Mouse (Mus musculus): ENCODE data around the gene St6galnac3. TPM values are rescaled to one million over a fixed set of nuclear protein-coding genes. Genes with fewer than 3 reads are reported as not detected.

The St6galnac3 gene
- polyA plus RNA-seq, 1 experiment = 2.5 TPM

DNA sequence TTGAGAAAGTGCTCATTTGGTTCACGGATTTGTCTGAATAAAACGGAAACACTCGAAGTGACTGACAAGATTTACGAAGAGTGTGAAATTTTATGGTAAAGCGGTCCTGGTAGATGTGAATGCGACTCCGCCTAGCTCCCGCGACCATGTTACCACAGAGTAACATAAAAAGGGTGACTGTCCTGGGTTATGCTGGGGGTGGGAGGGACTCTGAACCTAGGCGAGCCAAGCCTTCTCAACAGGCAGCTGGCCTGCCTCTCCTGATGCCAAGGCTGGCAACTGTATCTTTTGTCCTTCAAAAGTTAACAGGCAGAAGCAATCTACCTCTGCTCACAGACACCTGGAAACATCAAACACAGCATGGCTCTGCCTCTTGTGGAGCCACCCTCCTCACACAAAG is 9.8 kb upstream of the St6galnac3 start:
- H3K4me3 ChIP-seq (ENCODE audit: insufficient read depth, low read length) = no peak overlapping the region
- no peak overlapping the region for H3K27ac ChIP-seq (ENCODE audit: insufficient read depth, low read length)
- no peaks in the 10 kb centered on the region; the same call in 1 of the 2 replicates for H3K4me1 ChIP-seq (ENCODE audit: control insufficient read depth, insufficient read depth, low read length)
- no peak for TF ChIP-seq CTCF (IDR thresholded peaks at IDR 0.05; ENCODE audit: borderline replicate concordance, insufficient read depth, low read length)
- TF ChIP-seq POLR2A (IDR thresholded peaks at IDR 0.05; ENCODE audit: low read depth, low read length) = no peak

DNA sequence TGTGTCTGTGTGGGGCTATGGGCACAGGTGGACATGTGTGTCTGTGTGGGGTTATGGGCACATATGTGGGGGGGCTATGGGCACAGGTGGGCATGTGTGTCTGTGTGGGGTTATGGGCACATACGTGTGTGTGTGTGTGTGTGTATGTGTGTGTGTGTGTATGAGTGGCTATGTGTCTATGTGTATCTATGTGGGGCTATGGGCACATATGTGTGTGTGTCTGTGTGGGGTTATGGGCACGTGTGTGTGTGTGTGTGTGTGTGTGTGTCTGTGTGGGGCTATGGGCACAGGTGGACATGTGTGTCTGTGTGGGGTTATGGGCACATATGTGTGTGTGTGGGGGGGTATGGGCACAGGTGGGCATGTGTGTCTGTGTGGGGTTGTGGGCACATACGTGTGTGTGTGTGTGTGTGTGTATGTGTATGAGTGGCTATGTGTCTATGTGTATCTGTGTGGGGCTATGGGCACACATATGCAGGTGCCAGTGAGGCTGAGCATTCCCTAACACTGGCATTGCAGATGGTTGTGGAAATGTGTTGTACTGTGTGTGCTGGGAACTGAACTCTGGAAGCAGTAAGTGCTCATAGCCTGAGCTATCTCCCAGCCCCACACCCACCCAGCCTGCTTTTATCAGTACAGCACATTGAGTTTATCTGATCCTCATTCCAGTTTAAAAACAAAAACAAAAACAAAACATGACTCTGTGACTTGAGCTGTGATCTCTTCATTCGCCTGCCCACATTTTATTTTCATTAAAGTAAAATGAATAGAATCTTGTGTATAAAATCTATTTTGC is 8.6 kb upstream of the St6galnac3 start:
- TF ChIP-seq CTCF (IDR thresholded peaks at IDR 0.05; ENCODE audit: borderline replicate concordance, insufficient read depth, low read length) = no peak
- TF ChIP-seq POLR2A (IDR thresholded peaks at IDR 0.05; ENCODE audit: low read depth, low read length) = no peak
- Histone ChIP-seq H3K4me3 (ENCODE audit: insufficient read depth, low read length) (no peak overlapping the region), H3K4me1 (ENCODE audit: control insufficient read depth, insufficient read depth, low read length) (no peaks in the 10 kb centered on the region; the same call in 1 of the 2 replicates), H3K27ac (ENCODE audit: insufficient read depth, low read length) (no peak overlapping the region)

DNA sequence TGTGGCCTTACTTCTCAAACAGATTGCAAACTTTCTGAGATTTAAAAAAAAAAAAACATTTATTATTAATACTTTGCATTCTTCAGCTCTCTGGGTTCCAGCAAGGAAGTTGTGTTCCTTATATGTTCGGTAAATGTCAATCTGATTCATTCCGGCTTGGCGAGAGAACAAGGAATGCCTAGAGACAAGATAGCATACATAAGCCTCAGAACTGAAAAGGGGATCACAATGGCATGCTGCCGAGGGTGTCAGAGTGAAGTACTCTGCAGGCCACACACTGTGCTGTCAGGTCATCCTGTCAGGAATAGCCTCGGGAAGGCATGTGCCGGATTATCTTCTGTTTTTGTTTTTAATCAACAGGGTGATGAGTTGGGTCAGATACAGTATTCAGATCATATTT is 7.8 kb upstream of the St6galnac3 start:
- H3K4me1 ChIP-seq (ENCODE audit: control insufficient read depth, insufficient read depth, low read length) = no peaks in the 10 kb centered on the region; the same call in 1 of the 2 replicates
- no peak overlapping the region for H3K27ac ChIP-seq (ENCODE audit: insufficient read depth, low read length)
- no peak overlapping the region for H3K4me3 ChIP-seq (ENCODE audit: insufficient read depth, low read length)
- no peak for TF ChIP-seq POLR2A (IDR thresholded peaks at IDR 0.05; ENCODE audit: low read depth, low read length)
- no peak for TF ChIP-seq CTCF (IDR thresholded peaks at IDR 0.05; ENCODE audit: borderline replicate concordance, insufficient read depth, low read length)

DNA sequence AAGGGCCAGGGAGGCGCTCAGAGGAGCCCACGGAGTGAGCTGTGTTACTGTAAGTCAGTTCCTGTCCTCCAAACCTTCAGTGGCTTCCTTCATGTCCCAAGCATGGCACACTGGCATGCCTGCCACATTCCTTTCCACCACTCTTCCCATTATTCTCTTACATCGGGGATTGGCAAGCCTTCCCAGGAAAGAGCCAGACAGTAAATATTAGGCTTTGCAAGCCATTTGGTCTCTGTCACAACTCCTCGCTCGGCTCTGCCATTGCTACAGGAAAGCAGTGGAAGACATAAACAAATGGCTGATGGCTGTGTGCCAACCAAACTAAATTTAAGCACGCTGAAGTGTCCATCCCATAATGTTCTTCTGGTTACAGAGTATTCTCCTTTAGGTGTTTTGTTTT is 7.1 kb upstream of the St6galnac3 start:
- TF ChIP-seq POLR2A (IDR thresholded peaks at IDR 0.05; ENCODE audit: low read depth, low read length) (no peak), CTCF (IDR thresholded peaks at IDR 0.05; ENCODE audit: borderline replicate concordance, insufficient read depth, low read length) (no peak)
- H3K4me3 ChIP-seq (ENCODE audit: insufficient read depth, low read length) = no peak overlapping the region
- no peak overlapping the region for H3K27ac ChIP-seq (ENCODE audit: insufficient read depth, low read length)
- H3K4me1 ChIP-seq (ENCODE audit: control insufficient read depth, insufficient read depth, low read length) = no peaks in the 10 kb centered on the region; the same call in 1 of the 2 replicates

DNA sequence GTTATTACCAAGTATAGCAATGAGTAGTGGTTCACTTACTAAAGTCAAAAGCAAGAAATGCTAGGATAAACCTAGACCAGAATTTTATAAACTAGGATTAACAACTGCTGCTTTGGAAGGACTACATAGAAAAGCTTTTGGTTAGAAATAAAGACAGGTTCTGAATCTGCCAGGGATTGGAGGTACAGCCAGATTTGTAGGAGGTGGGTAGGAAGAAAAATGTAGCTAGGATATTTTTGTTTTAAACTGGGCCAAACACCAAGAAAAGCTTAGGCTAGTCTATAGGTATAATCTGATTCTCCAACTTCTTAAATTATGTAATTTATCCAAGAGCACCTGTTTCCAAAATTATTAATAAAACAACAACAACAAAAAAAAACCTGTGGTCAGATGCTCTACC is 3.6 kb upstream of the St6galnac3 start:
- Histone ChIP-seq H3K27ac (ENCODE audit: insufficient read depth, low read length) (no peak overlapping the region), H3K4me1 (ENCODE audit: control insufficient read depth, insufficient read depth, low read length) (no peaks in the 10 kb centered on the region; the same call in 1 of the 2 replicates), H3K4me3 (ENCODE audit: insufficient read depth, low read length) (no peak overlapping the region)
- TF ChIP-seq CTCF (IDR thresholded peaks at IDR 0.05; ENCODE audit: borderline replicate concordance, insufficient read depth, low read length) (no peak), POLR2A (IDR thresholded peaks at IDR 0.05; ENCODE audit: low read depth, low read length) (no peak)

DNA sequence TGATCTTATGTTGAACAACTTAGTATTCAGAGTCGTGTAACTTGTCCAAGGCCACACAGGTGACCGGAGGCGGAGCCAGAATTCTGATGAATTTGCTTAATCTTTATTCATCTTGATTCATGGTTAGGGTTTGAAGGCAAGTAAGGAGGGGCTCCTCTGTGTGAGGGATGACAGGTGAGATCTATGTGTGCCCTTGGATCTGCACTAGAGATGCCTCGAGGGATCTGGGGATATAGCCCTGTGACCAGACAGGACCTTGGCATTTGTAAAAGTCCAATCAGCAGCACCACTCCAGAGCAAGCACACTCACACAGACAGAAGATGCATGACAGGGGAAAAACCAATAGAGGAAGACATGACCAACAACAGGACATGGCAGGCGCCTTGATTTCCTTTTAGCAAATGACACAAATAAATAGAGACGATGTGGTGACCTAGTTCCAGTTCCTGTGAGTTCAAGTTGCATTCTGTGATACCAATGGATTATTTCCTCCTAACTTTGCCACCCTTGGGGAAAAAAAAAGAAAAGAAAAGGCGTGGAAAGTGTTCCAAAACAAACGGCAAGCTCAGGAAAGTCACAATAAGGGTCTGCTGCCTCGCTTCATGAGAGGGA is 1.4 kb downstream of the St6galnac3 start:
- H3K27ac ChIP-seq (ENCODE audit: insufficient read depth, low read length) = no peak overlapping the region
- no peak for TF ChIP-seq CTCF (IDR thresholded peaks at IDR 0.05; ENCODE audit: borderline replicate concordance, insufficient read depth, low read length)
- no peak for TF ChIP-seq POLR2A (IDR thresholded peaks at IDR 0.05; ENCODE audit: low read depth, low read length)
- H3K4me1 ChIP-seq (ENCODE audit: control insufficient read depth, insufficient read depth, low read length) = no peaks in the 10 kb centered on the region
- no peak overlapping the region for H3K4me3 ChIP-seq (ENCODE audit: insufficient read depth, low read length)

DNA sequence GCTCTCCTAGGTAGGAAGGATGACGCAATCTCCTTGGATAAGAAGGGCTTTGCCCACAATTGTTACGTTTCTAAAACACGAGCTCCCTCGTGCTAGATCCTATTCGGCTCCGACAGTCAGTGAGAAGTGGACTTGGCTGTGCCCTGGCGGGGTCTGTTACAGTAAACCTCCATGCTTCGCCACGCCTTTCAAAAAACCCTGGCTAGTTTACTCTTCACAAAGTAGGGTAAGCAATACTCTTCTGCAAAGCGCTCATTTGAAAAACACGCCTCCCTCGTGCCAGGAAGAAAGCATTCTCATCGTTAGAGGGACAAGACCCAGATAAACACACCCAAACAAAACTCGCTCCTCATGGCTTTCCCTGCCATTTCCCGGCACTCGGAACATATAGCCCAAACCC is 3.4 kb downstream of the St6galnac3 start:
- TF ChIP-seq POLR2A (IDR thresholded peaks at IDR 0.05; ENCODE audit: low read depth, low read length) (no peak), CTCF (IDR thresholded peaks at IDR 0.05; ENCODE audit: borderline replicate concordance, insufficient read depth, low read length) (no peak)
- Histone ChIP-seq H3K4me1 (ENCODE audit: control insufficient read depth, insufficient read depth, low read length) (no peaks in the 10 kb centered on the region), H3K4me3 (ENCODE audit: insufficient read depth, low read length) (no peak overlapping the region), H3K27ac (ENCODE audit: insufficient read depth, low read length) (no peak overlapping the region)

DNA sequence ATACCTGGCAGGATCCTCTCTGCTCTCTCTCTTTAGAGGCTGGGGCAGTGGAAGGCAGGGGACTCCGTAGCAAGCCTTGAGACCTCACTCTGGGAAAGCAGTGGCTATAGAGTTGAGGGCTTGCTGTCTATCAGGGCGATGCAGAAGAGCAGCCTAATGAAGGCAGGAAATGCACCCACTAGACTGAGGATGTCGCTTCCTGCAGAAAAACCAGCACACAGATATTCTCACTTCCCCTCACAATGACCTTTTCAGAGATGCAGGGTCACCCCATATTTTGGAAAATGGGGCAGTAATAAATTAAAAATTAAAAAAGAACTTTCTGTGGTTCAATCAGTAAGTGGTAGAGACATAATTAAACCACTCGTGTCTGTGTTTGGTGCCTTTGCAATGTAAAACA is 4.1 kb downstream of the St6galnac3 start:
- TF ChIP-seq POLR2A (IDR thresholded peaks at IDR 0.05; ENCODE audit: low read depth, low read length) = no peak
- no peak for TF ChIP-seq CTCF (IDR thresholded peaks at IDR 0.05; ENCODE audit: borderline replicate concordance, insufficient read depth, low read length)
- H3K27ac ChIP-seq (ENCODE audit: insufficient read depth, low read length) = no peak overlapping the region
- H3K4me1 ChIP-seq (ENCODE audit: control insufficient read depth, insufficient read depth, low read length) = no peaks in the 10 kb centered on the region
- no peak overlapping the region for H3K4me3 ChIP-seq (ENCODE audit: insufficient read depth, low read length)

DNA sequence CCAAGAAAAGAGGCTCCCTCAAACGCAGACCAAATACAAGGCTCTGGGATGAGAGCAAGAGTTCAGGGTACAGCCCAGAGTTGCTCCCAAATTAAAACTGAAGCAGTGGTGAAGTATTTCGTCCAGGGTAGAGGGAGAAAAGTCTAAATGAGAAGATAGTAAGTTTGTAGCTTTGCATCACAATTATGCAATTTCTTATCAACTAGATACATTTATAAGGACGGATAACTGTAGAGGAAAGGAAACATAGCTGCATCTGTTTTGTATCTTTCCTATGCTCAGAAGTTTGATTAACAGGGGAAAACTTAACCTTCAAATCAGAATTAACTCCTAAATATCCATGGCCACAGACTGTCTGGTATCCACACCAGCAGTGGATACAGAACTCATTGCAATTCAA is 4.7 kb downstream of the St6galnac3 start:
- no peaks in the 10 kb centered on the region for H3K4me1 ChIP-seq (ENCODE audit: control insufficient read depth, insufficient read depth, low read length)
- H3K27ac ChIP-seq (ENCODE audit: insufficient read depth, low read length) = no peak overlapping the region
- no peak for TF ChIP-seq CTCF (IDR thresholded peaks at IDR 0.05; ENCODE audit: borderline replicate concordance, insufficient read depth, low read length)
- no peak for TF ChIP-seq POLR2A (IDR thresholded peaks at IDR 0.05; ENCODE audit: low read depth, low read length)
- no peak overlapping the region for H3K4me3 ChIP-seq (ENCODE audit: insufficient read depth, low read length)

Data from embryonic fibroblast, embryonic 13.5 days (primary cell).